Mouse (Mus musculus) forebrain, postnatal 0 days (tissue): ENCODE measurements around the gene Ppp2r5b. TPM values are rescaled to one million over a fixed set of nuclear protein-coding genes. Genes with fewer than 3 reads are reported as not detected.

Experiments
- ATAC-seq: fragments of 200-750 bp; cut with Nextera tagmentation; 2 replicates; pipeline ENCODE4 v1.8.0; 2017; ENCODE audit warnings: mild to moderate bottlenecking, moderate library complexity
- DNase-seq: peaks from one replicate; pipeline ENCODE4 v3.0.0-alpha.2; 2015
- H3K27ac ChIP-seq: fragments of 300-500 bp; sonication (generic); 2 replicates; pipeline ENCODE4 v1.5.1; 2014; ENCODE audit warnings: low read depth, mild to moderate bottlenecking, antibody characterized with exemption, low read length, moderate library complexity, mixed read lengths
- H3K27me3 ChIP-seq: fragments of 300-500 bp; sonication (generic); 2 replicates; pipeline ENCODE4 v1.6.1; 2014; ENCODE audit warnings: mild to moderate bottlenecking, low read length, mixed read lengths; ENCODE audit not compliant: insufficient read depth
- H3K36me3 ChIP-seq: fragments of 300-500 bp; sonication (generic); 2 replicates; pipeline ENCODE4 v1.6.1; 2014; ENCODE audit warnings: mild to moderate bottlenecking, moderate library complexity; ENCODE audit not compliant: insufficient read depth
- H3K4me1 ChIP-seq: fragments of 300-500 bp; sonication (generic); 2 replicates; pipeline ENCODE4 v1.6.1; 2014; ENCODE audit warnings: antibody characterized with exemption; ENCODE audit not compliant: insufficient read depth
- H3K4me2 ChIP-seq: fragments of 300-500 bp; sonication (generic); 2 replicates; pipeline ENCODE4 v1.6.1; 2014; ENCODE audit warnings: low read depth, mild to moderate bottlenecking, moderate library complexity
- H3K4me3 ChIP-seq: fragments of 300-500 bp; sonication (generic); 2 replicates; pipeline ENCODE4 v1.5.1; 2014; ENCODE audit warnings: low read depth, low read length, mixed read lengths
- H3K9ac ChIP-seq: fragments of 300-500 bp; sonication (generic); 2 replicates; pipeline ENCODE4 v1.6.1; 2014; ENCODE audit warnings: mild to moderate bottlenecking
- H3K9me3 ChIP-seq: fragments of 300-500 bp; sonication (generic); 2 replicates; pipeline ENCODE4 v1.6.1; 2016; ENCODE audit warnings: low read length
- CTCF ChIP-seq: sonication (generic); IDR thresholded peaks from 2 replicates; pipeline ENCODE4 v1.5.1; 2016; ENCODE audit warnings: antibody characterized with exemption, control low read depth, low read depth
- WGBS: fragments of 180-500 bp; shearing (Covaris S2); extraction: QIAGEN DNeasy Blood & Tissue Kit; methylation state at CpG from one replicate; pipeline ENCODE4 v1.1.7; 2014; 5-methylcytosine and 5-hydroxymethylcytosine counted together
- polyA plus RNA-seq: library from polyadenylated mRNA; unstranded; fragments of >200 nt; fragmentation: Nextera tagmentation; extraction: Ambion mirVana; gene quantifications from 2 replicates; pipeline ENCODE4 v1.2.1, GENCODE M21; 2015
- total RNA-seq: library from RNA; depleted of rRNA; stranded (reverse); fragments of >200 nt; gene quantifications from 2 replicates; pipeline ENCODE4 v1.2.3, GENCODE M21; 2014

Ppp2r5b gene
- total and polyA plus RNA-seq, 2 experiments from 2014 or later, result 159 to 203 TPM

DNA sequence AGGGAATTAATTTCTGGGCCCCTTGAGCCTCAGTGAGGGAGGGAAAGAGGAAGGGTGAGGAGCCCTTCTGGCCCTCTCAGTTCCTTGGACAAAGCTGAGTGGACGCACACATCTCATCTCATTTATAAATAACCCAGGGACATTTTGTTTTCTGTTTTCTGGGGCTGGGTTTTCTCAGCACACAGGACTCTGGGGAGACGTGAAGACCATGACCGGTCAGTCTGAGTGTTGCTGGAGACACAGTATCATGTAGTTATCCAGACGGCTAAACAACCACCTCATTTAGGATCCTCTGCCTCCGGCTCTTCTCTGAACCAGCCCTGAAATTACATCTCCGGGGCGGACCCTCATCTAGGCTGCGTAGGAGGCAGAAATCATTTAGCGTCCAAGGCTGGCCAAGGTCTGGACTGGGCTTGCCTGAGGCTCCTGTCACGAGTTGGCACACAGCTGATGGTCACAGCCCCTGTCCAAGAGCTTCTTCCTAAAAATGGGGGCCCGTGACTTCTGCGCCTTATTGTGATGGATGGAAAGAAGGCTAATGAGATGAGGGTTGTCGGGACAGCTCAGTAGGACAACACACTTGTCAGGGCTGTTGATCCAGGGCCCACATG is 38.4 kb upstream of the Ppp2r5b start:
- DNase-seq, result no peak
- no peak overlapping the region for H3K27ac ChIP-seq
- no peak for TF ChIP-seq CTCF
- peaks cover 20% of the 10 kb centered on the region for H3K4me1 ChIP-seq
- H3K9ac ChIP-seq, result no peak overlapping the region
- no peak for ATAC-seq
- no peaks in the 10 kb centered on the region for H3K9me3 ChIP-seq
- H3K4me2 ChIP-seq, result no peak overlapping the region
- no peaks in the 10 kb centered on the region for H3K36me3 ChIP-seq
- H3K27me3 ChIP-seq, result no peaks in the 10 kb centered on the region
- WGBS, result 89% methylated on average over 13 of the region's 13 CpGs
- no peak overlapping the region for H3K4me3 ChIP-seq

GRCm38 (mm10) chr19:6273592-6273991 is 37.9 kb upstream of the Ppp2r5b start:
- peaks cover 15% of the 10 kb centered on the region for H3K4me1 ChIP-seq
- no peak for DNase-seq
- no peak for TF ChIP-seq CTCF
- no peak for ATAC-seq
- whole genome bisulfite sequencing, result 85% methylated on average over 4 of the region's 4 CpGs
- no peak overlapping the region for H3K27ac ChIP-seq
- H3K36me3 ChIP-seq, result no peaks in the 10 kb centered on the region
- no peak overlapping the region for H3K4me3 ChIP-seq
- H3K9me3 ChIP-seq, result no peaks in the 10 kb centered on the region
- no peak overlapping the region for H3K4me2 ChIP-seq
- H3K9ac ChIP-seq, result no peak overlapping the region
- no peaks in the 10 kb centered on the region for H3K27me3 ChIP-seq

- no peaks in the 10 kb centered on the region for H3K27me3 ChIP-seq
These were observed 37.1 kb upstream of the Ppp2r5b start for GRCm38 (mm10) chr19:6272738-6273137.

GRCm38 (mm10) chr19:6272053-6272452 is 36.4 kb upstream of the Ppp2r5b start:
- Histone ChIP-seq H3K9ac (no peak overlapping the region), H3K36me3 (no peaks in the 10 kb centered on the region), H3K27ac (no peak overlapping the region), H3K4me1 (peaks cover 9% of the 10 kb centered on the region; the same call in 1 of the 2 replicates), H3K27me3 (no peaks in the 10 kb centered on the region), H3K9me3 (no peaks in the 10 kb centered on the region), H3K4me2 (no peak overlapping the region), H3K4me3 (no peak overlapping the region)
- WGBS, result 75% methylated on average over 7 of the region's 7 CpGs
- no peak for DNase-seq
- no peak for ATAC-seq
- no peak for TF ChIP-seq CTCF

More at GRCm38 (mm10) chr19:6272738-6273137, 37.1 kb upstream of the Ppp2r5b start:
- Histone ChIP-seq H3K36me3 (no peaks in the 10 kb centered on the region), H3K4me2 (no peak overlapping the region), H3K4me1 (peaks cover 9% of the 10 kb centered on the region; the same call in 1 of the 2 replicates), H3K9me3 (no peaks in the 10 kb centered on the region), H3K9ac (no peak overlapping the region), H3K27ac (no peak overlapping the region), H3K4me3 (no peak overlapping the region)
- DNase-seq (no peak), ATAC-seq (no peak)
- no peak for TF ChIP-seq CTCF
- 77% methylated on average over 4 of the region's 4 CpGs for WGBS

- no peak overlapping the region for H3K9ac ChIP-seq
- DNase-seq (no peak), ATAC-seq (no peak)
- no peak overlapping the region for H3K27ac ChIP-seq
- H3K9me3 ChIP-seq, result no peaks in the 10 kb centered on the region
- no peak overlapping the region for H3K4me2 ChIP-seq
- H3K4me1 ChIP-seq, result peaks cover 8% of the 10 kb centered on the region; the same call in 1 of the 2 replicates
- H3K36me3 ChIP-seq, result no peaks in the 10 kb centered on the region
- 44% methylated on average over 8 of the region's 8 CpGs for WGBS
- H3K4me3 ChIP-seq, result no peak overlapping the region
- no peak for TF ChIP-seq CTCF
- H3K27me3 ChIP-seq, result no peaks in the 10 kb centered on the region
These were observed 35.5 kb upstream of the Ppp2r5b start for GRCm38 (mm10) chr19:6271206-6271605.

- no peaks in the 10 kb centered on the region for H3K9me3 ChIP-seq
- no peak for ATAC-seq
- TF ChIP-seq CTCF, result no peak
- 58% methylated on average over 9 of the region's 9 CpGs for WGBS
- no peak overlapping the region for H3K4me3 ChIP-seq
- no peaks in the 10 kb centered on the region for H3K36me3 ChIP-seq
- no peak overlapping the region for H3K27ac ChIP-seq
- peaks cover 4% of the 10 kb centered on the region; the same call in 1 of the 2 replicates for H3K4me1 ChIP-seq
- H3K4me2 ChIP-seq, result no peak overlapping the region
- no peaks in the 10 kb centered on the region for H3K27me3 ChIP-seq
- no peak overlapping the region for H3K9ac ChIP-seq
- DNase-seq, result no peak
These were observed 35.0 kb upstream of the Ppp2r5b start for GRCm38 (mm10) chr19:6270661-6271060.

GRCm38 (mm10) chr19:6269798-6270475 is 34.3 kb upstream of the Ppp2r5b start:
- TF ChIP-seq CTCF, result no peak
- 89% methylated on average over 8 of the region's 8 CpGs for WGBS
- no peak for ATAC-seq
- H3K27ac ChIP-seq, result no peak overlapping the region
- no peak overlapping the region for H3K4me3 ChIP-seq
- H3K9me3 ChIP-seq, result no peaks in the 10 kb centered on the region
- DNase-seq, result no peak
- no peaks in the 10 kb centered on the region for H3K36me3 ChIP-seq
- H3K4me2 ChIP-seq, result no peak overlapping the region
- no peak overlapping the region for H3K9ac ChIP-seq
- H3K4me1 ChIP-seq, result no peaks in the 10 kb centered on the region; the same call in 1 of the 2 replicates
- H3K27me3 ChIP-seq, result no peaks in the 10 kb centered on the region
